Mouse (Mus musculus) left cerebral cortex, postnatal 14 days (tissue): ENCODE measurements at regions not wholly inside any gene's neighbourhood (a gene's known extent, or its start where the extent isn't known, plus 50 kb on each side); places are given as distances from the start of the nearest gene placed in this dataset.
A peak's percentile ranks its signal among the peaks of the same experiment; 100 is the strongest.
"Not testable (repeated sequence)": the region's sequence is repeated elsewhere in the genome, so short reads cannot be mapped to it uniquely, and the experiment has no call there.

ENCODE experiments used
- DNase-seq, 2 experiments: peaks; one replicate each; pipeline ENCODE4 v3.0.0; 2021 to 2022; ENCODE audit warnings: low spot score in 2 of 2, mixed read lengths in 1 of 2
- intact Hi-C: fragments of 180-260 bp; cut with DNase I; formaldehyde crosslinking; loops from one replicate; pipeline ENCODE4 v1.15.1; 2025

DNA sequence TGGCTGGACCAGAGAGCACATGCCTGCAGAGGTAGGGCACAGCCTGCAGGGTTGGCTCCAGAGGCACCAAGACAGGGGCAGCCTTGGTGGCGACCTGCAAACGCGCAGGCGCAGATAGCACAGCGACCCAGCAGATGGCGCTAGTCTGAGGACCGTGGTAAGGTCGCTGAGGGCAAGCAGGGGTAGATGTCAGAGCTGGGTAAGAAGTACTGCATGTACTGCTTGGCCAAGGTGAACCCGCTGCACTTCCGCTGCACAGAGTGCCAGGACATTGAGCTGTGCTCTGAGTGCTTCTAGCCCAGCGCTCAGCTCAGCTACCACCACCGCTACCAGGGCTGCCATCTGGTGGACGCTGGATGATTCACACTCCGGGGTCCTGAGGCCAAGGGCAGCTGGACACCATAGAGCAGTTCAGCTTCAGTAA is 68.3 kb downstream of the Hsp90b1 start:
- peak; percentile 45 to 72 for DNase-seq
- intact Hi-C loops = not testable (repeated sequence)

DNA sequence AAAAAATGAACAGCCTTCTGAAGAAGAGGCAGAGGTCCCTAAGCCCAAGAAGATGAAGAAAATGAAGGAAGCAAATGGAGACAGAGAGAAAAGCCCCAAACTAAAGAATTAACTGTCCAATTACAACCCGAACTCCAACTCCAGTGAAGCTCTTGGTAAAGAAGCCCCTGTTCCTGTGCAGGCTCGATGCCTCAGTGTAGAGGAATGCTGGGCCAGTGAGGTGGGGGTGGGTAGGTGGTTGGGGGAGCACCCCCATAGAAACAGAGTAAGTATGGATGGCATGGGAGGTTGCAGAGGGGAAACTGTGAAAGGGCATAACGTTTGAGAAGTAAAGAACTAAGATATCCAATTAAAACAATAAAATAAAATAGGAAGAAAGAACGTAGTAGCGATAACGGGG is 68.8 kb downstream of the Hsp90b1 start:
- intact Hi-C loops, DNase-seq: not testable (repeated sequence)

DNA sequence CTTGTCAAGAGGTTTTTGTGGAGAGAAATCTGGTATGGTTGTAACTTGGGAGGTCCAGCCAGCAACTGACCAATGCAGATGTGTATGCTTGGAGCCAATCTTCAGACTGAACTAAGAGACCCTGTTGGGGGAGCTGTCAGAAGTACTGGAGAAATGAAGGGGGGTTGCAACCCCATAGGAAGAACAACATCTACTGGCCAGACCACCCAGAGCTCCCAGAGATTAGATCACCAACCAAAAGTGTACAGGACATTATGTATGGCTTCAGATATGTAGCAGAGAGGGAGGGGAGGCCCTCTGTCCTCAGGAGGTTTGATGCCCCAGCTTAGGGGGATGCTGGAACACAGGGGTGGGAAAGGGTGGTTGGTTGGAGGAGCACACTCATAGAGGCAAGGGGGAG is 78.6 kb downstream of the Hsp90b1 start:
- intact Hi-C loops, DNase-seq: not testable (repeated sequence)

DNA sequence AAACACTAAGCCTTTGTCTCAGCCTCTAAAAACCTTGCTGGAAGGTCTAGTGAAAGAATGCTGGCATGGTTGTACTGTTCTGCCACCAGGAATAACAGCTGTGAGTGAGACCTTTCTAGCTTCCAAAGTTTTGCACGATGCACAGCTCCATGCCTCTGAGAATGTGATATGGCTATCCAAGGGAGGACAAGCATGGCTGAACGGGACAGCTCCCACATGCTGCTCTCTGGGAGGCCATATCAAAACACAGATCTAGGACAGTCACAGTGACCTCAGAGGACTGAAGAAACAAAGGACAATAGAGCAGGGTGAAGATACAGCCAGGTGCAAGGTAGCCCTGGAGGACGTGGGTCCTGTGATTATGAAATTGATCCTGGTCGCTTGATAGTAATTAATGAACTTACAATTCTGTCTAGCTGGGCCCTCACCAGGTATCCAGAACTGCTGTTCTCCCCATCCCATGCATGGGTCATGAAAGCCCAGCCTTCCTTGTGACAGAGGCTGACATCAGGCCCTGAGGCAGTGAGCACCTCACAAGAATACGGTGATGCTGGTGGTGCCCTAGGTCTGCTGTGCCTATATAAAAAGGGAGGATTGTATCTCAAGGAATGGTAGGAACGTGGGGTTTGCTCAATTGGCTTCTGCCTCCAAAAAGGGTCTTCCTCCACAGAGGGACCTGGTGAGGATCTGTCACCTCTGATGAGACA is 87.2 kb downstream of the Hsp90b1 start:
- DNase-seq, intact Hi-C loops: not testable (repeated sequence)

DNA sequence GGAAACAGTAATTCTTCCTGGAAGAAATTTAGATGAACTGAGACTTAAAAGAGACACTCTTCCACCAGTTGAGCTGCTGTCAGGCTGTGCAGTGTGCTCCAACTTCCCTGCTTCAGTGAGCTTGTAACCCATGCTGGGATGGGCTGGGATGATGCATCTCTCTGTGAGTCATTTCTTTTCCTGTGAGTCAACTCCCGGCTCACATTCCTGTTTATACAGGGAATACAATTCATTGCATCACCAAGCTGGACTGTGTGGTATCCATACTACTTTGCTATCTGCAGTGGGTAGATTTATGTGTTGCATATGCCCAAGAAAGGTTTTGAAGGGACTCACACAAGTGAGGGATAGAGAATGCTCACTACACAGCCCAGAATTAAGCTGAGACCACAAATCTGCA is 93.0 kb downstream of the Hsp90b1 start:
- intact Hi-C loops, DNase-seq: not testable (repeated sequence)

DNA sequence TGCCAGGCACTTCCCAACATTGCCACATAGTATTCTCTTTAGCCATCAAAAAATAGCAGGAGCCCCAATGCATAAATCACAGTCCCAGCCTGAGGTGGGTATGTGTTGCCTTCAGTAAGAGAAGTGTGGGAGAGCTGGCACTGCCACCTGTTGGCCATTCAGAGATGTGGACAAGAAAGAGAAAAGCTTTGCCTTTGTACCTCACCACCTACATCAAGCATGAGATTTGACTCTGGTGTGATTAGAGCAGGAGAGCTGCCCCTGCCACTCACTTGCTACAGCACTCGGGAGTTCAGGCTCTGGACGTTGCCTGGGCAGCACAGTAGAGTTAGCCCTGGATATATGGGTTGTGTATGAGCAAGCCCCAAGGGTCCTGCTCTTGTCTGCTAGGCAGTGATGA is 95.3 kb downstream of the Hsp90b1 start:
- intact Hi-C loops = not testable (repeated sequence)
- peak; percentile 3 to 6 for DNase-seq

DNA sequence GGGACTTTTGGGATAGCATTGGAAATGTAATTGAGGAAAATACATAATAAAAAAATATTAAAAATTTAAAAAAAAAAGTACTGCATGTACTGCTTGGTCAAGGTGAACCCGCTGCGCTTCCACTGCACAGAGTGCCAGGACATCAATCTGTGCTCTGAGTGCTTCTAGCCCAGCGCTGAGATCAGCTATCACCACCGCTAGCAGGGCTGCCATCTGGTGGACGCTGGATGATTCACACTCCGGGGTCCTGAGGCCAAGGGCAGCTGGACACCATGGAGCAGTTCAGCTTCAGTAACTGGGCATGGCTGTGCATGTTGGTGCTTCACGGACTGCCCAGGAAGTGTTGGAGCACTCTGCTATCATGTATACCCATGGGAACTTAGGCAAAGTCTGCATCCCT is 102.1 kb upstream of the Syn3 start:
- intact Hi-C loops, DNase-seq: not testable (repeated sequence)

DNA sequence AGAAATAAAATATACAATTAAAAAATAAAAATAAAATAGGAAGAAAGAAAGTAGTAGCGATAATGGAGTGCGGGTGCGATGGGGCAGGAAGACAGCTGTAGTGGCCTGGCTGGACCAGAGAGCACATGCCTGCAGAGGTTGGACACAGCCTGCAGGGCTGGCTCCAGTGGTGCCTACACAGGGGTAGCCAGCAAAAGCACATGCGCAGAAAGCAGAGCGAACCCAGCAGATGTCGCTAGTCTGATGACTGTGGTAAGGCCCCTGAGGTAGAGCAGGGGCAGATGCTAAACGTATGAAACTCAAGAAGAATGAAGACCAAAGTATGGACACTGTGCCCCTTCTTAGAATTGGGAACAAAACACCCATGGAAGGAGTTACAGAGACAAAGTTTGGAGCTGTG is 101.3 kb upstream of the Syn3 start:
- intact Hi-C loops, DNase-seq: not testable (repeated sequence)

DNA sequence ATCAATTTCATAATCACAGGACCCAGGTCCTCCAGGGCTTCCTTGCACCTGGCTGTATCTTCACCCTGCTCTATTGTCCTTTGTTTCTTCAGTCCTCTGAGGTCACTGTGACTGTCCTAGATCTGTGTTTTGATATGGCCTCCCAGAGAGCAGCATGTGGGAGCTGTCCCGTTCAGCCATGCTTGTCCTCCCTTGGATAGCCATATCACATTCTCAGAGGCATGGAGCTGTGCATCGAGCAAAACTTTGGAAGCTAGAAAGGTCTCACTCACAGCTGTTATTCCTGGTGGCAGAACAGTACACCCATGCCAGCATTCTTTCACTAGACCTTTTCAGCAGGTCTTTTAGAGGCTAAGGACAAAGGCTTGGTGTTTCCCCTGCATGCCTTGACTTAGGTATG is 91.5 kb upstream of the Syn3 start:
- intact Hi-C loops = not testable (repeated sequence)

DNA sequence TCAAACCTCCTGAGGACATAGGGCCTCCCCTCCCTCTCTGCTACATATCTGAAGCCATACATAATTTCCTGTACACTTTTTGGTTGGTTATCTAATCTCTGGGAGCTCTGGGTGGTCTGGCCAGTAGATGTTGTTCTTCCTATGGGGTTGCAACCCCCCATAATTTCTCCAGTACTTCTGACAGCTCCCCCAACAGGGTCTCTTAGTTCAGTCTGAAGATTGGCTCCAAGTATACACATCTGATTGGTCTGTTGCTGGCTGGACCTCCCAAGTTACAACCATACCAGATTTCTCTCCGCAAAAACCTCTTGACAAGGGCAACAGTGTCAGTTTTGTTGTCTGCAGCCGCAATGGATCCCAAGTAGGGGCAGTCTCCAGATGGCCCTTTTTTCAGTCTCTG is 68.2 kb upstream of the Syn3 start:
- intact Hi-C loops, DNase-seq: not testable (repeated sequence)

More for the DNA sequence above, 91.5 kb upstream of the Syn3 start:
- DNase-seq = not testable (repeated sequence)

DNA sequence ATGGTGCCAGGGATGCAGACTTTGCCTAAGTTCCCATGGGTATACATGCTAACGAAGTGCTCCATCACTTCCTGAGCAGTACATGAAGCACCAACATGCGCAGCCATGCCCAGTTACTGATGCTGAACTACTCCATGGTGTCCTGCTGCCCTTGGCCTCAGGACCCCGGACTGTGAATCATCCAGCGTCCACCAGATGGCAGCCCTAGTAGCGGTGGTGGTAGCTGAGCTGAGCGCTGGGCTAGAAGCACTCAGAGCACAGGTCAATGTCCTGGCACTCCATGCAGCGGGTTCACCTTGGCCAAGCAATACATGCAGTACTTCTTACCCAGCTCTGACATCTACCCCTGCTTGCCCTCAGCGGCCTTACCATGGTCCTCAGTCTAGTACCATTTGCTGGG is 57.1 kb upstream of the Syn3 start:
- intact Hi-C loops = no loop called here
- DNase-seq = no peak
